Mouse (Mus musculus) right cerebral cortex, adult 2 months (tissue): Measurements from ENCODE around the gene Tecpr2.

Experiments
- DNase-seq, 2 experiments: peaks; one replicate each; pipeline ENCODE4 v3.0.0; 2021 to 2022; ENCODE audit warnings: low spot score in 2 of 2

Gene Tecpr2

DNA sequence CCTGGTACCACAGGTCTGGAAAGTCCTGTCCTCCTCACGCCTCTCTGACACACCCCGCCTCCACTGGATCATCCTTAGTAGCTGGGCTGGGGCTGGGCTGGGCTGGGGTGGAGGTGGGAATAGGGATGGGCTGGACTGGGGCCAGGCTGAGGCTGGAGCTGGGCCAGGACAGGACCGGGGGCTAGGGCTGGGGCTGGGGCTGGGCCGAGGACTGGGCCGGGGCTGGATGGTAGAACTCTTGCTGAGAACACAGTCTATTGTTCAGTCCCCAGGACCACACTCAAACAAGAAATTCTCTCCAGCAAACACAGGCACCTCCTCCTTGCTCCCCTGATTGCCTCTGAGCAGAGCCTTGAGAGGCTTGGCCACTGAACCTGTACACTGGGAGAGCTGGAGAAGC, 117.3 kb downstream of the Tecpr2 start:
- DNase-seq = no peak

DNA sequence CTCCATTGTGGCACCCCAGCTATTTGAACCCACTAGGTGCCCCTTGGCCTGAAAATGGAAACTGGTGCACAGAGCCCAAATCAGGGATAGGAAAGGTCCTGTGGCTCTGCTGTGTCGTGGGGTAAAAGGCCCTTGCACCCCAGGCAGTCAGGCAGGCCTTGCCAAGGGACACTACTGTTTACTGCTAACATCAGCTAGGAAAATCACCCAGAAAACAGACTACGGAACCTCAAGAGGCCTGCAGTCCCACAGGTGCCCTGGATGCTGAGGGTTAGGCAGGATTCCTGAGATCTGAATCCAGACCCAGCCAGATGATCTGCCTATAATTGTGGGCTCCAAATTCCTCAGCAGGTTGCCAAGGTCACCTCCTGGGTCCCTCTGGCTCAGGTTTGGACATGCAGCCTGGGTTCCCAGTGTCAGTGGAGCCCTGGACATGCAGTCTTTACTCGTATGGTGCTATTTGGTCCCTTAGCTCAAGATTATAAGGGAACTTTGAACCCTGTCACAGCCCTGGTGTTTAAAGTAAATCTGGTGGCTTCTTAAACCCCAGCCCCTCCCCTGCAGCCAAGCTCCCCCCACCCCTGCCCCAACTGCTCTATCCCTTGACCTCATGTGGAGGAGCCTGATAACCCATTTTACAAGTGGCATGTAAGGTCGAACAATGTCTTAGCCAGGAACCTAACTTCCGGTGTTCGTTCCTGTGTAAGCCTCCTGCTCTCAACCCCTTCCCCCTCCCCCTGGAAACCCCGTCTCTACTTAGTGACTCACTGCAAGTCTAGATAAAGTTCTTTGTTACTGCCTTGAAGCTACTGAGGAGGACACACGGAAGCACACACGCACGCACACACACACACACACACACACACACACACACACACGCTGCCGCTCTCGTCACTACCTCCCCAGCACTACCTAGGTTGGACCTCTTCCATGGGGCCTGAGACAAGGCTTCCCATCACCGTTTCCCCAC, 118.4 kb downstream of the Tecpr2 start:
- no peak for DNase-seq

DNA sequence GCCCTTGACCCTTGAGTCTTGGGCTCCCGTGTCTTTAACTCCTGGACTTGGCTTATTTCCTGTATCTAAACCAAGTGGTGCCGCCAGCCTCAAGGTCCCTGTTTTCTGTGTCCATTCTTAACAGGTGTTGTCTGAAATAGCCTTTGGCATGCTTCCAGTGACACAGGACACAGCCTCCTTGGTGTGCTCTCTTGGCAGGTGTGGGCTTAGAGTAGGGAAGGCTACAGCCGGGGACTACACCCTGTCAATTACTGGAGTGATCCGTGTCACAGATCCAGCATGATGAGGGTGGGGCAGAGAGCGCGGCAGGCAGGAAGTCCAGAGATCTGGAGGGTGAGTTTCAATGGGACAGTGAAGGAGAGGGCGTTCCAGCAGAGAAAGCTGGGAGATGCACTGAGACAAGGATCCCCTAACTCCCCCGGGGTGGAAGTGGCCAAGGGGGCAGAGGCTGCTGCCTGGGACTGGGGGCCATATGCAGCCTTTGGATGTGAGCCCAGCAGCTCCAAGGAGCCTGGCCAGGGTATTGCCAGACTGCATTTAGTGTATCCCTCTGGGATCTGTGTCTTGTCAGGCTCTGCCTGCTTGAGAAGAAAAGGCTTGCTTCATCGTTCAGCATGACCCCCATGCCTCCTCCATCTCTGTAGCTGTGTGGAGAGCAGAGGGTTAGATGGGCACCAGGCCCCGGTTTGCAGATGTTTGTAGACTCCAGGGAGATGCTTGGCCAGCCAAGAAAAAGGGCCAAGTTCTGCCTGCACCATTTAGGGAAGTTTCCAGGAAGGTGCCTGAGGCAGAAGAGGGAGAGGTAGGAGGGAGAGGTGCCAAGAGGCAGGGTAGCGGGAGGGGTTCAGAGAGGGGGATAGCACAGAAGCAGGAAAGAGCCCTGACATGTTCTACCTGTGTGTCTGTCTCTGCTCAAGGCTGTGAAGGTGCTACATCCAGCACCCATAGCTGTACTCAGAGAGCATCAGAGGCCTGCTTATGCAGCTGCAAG, 119.7 kb downstream of the Tecpr2 start:
- DNase-seq = no peak

DNA sequence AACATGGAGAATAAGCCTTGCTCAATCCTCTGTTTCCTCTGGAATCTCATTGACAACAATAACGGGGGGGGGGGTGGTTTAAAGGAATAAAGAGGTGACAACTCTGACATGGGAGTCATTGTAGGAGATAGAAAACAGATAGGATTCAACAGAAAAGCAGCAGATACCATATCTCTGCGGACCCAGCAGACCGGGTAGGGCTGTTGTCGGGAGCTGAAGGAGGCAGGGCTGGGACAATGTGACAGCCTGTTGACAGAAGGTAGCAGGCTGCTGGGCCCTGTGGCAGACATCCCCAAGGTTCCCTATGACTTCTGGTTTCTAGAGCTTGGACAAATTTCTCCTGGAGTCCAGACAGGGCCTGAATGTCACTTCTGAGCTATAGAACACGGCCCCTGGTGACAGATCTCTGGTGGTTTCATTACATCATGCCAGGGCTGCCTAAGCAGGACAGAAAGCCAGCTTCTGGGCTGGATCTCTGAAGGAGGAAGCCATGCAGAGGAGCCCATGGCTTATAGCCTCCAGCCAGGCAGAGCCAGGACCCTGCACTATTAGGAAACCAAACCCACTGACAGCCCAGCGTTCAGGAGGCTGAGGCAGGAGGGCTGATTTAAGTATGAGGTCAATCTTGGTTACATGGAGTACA, 120.7 kb downstream of the Tecpr2 start:
- DNase-seq = no peak

DNA sequence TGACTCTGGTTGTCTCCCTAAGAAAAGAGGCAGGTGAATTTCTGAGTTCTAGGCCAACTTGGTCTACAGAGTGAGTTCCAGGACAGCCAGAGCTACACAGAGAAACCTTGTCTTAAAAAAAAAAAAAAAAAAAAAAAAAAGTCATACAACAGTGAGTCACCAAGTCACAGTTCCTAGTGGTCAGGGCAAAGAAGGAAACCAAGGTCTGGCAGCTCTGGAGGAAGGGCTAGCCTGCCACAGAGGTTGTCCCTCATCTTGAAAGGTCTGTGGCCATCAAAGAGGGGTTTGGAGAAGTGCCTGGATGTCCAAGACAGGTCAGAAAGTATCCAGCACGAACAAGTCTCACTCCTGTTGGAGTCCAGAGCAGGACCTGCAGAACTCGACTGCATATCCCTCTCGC, 127.7 kb downstream of the Tecpr2 start:
- DNase-seq = no peak

DNA sequence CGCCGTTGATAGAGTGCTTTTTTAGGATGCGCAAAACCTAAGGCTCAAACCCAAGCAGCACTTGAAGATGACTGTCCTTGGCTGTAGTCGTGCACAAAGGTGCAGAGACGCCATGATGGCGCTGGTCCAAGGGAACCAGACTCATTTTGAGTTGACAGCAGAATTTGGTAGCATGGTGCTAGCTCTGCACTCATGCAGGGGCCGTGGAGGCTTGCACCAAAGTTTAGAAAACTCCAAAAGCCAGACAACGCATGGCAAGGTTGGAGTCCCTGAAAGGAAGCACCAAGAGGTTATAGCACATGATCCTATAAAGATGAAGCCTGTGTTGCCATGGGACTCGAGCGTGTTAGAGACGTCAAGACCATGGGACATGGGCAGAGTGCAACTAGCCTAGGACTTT, 129.0 kb downstream of the Tecpr2 start:
- no peak for DNase-seq

DNA sequence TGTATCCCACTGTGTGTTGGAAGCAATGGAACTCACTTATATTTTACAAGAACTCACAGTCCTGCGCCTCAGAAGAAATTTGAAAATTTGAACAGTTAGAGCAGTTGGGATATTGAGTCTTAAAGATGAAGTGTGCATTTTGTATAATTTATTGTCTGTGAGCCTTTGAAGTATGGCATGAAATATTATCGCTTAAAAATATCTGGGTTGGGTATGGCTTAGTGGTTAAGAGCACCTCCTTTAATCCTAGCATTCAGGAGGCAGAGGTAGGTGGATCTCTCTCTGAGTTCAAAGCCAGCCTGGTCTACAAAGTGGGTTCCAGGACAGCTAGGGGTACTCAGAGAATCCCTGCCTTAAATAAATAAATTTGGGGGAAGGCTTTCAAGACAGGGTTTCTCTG, 130.0 kb downstream of the Tecpr2 start:
- no peak for DNase-seq

DNA sequence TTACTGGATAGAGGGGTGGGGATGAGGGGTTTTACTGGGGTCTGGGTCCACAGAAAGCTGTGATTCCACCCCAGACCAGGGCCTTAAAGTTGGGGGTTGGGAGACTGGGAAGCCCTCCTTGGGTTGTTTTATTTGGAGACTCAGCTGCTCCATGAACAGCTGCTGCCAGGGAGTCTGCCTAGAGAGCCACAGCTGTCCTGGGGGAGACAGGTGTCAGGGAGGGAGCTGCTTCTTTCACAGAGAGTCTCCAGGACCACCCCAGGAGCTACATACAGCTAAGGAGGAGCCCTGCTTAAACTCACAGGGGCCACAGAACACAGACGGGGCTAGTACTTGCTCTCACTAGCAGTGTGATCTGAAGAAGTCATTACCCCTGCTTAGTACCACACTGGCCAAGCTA, 132.1 kb downstream of the Tecpr2 start:
- no peak for DNase-seq

DNA sequence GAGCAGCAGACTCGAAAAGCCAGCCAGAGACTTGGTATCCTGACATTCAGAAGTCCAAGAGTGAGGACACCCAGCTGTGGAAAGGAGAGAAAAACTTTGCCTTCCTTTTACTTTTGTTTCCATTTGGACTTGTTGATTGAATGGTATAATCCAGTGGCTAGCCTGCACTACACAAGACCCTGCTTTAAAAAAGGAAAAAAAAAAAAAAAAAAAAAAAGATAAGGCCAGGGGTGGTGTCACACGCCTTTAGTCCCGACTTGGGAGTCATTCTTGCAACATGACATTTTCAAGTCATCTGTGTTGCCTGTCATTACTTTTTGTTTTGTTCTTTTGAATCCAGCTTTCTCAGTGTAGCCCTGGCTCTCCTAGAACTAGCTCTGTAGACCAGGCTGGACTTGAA, 132.5 kb downstream of the Tecpr2 start:
- DNase-seq = no peak
